Mouse (Mus musculus) forebrain, embryonic 16.5 days (tissue): ENCODE data around the gene Cyp24a1. TPM values are rescaled to one million over a fixed set of nuclear protein-coding genes. Genes with fewer than 3 reads are reported as not detected.

Experiments used
- ATAC-seq: fragments of 200-750 bp; cut with Nextera tagmentation; 2 replicates; pipeline ENCODE4 v1.8.0; 2017; ENCODE audit warnings: mild to moderate bottlenecking, moderate library complexity
- H3K27ac ChIP-seq: fragments of 300-500 bp; sonication (generic); 2 replicates; pipeline ENCODE4 v1.5.1; 2014; ENCODE audit warnings: low read length, control low read depth
- H3K27me3 ChIP-seq: fragments of 300-500 bp; sonication (generic); replicated peaks from 2 replicates; pipeline ENCODE4 v1.6.1; 2014; ENCODE audit warnings: low read length; ENCODE audit not compliant: control insufficient read depth, insufficient read depth
- H3K36me3 ChIP-seq: fragments of 300-500 bp; sonication (generic); 2 replicates; pipeline ENCODE4 v1.6.1; 2014; ENCODE audit not compliant: control insufficient read depth, insufficient read depth
- H3K4me1 ChIP-seq: fragments of 300-500 bp; sonication (generic); replicated peaks from 2 replicates; pipeline ENCODE4 v1.6.1; 2014; ENCODE audit warnings: low read length; ENCODE audit not compliant: control insufficient read depth, insufficient read depth
- H3K4me2 ChIP-seq: fragments of 300-500 bp; sonication (generic); 2 replicates; pipeline ENCODE4 v1.6.1; 2014; ENCODE audit warnings: mild to moderate bottlenecking, low read length, control low read depth
- H3K4me3 ChIP-seq: fragments of 300-500 bp; sonication (generic); replicated peaks from 2 replicates; pipeline ENCODE4 v1.5.1; 2014; ENCODE audit warnings: mild to moderate bottlenecking, low read length, control low read depth
- H3K9ac ChIP-seq: fragments of 300-500 bp; sonication (generic); replicated peaks from 2 replicates; pipeline ENCODE4 v1.6.1; 2014; ENCODE audit warnings: low read depth, low read length, control low read depth
- H3K9me3 ChIP-seq: fragments of 300-500 bp; sonication (generic); 2 replicates; pipeline ENCODE4 v1.6.1; 2016; ENCODE audit warnings: low read length; ENCODE audit not compliant: control insufficient read depth
- WGBS: fragments of 180-500 bp; shearing (Covaris S2); extraction: QIAGEN DNeasy Blood & Tissue Kit; methylation state at CpG from one replicate; pipeline ENCODE4 v1.1.7; 2014; 5-methylcytosine and 5-hydroxymethylcytosine counted together
- polyA plus RNA-seq: library from polyadenylated mRNA; unstranded; fragments of >200 nt; fragmentation: Nextera tagmentation; extraction: Ambion mirVana; gene quantifications from 2 replicates; pipeline ENCODE4 v1.2.1, GENCODE M21; 2015

Gene Cyp24a1
- polyA plus RNA-seq, 1 experiment from 2014 or later, result 0.11 TPM

- Histone ChIP-seq H3K9ac (no peak overlapping the region), H3K27me3 (peaks cover 2% of the 10 kb centered on the region; the same call in 1 of the 2 replicates), H3K27ac (no peak overlapping the region), H3K4me1 (0 out of 2 replicates have a peak, but pooled peaks cover 3% of the 10 kb centered on the region), H3K4me3 (no peak overlapping the region), H3K9me3 (no peaks in the 10 kb centered on the region), H3K36me3 (no peaks in the 10 kb centered on the region), H3K4me2 (no peak overlapping the region)
- no peak for ATAC-seq
- 44% methylated on average over 4 of the region's 4 CpGs for whole genome bisulfite sequencing
These were observed 7.0 kb upstream of the Cyp24a1 start for GRCm38 (mm10) chr2:170503983-170504382.

GRCm38 (mm10) chr2:170503343-170503742 is 6.4 kb upstream of the Cyp24a1 start:
- ATAC-seq, result no peak

GRCm38 (mm10) chr2:170498011-170498410 is 1.1 kb upstream of the Cyp24a1 start:
- peaks cover 40% of the 10 kb centered on the region for H3K27me3 ChIP-seq
- WGBS, result 28% methylated on average over 8 of the region's 8 CpGs

More at GRCm38 (mm10) chr2:170503343-170503742, 6.4 kb upstream of the Cyp24a1 start:
- peaks cover 3% of the 10 kb centered on the region; the same call in 1 of the 2 replicates for H3K27me3 ChIP-seq
- H3K4me3 ChIP-seq, result no peak overlapping the region
- WGBS, result 57% methylated on average over 8 of the region's 8 CpGs
- no peaks in the 10 kb centered on the region for H3K4me1 ChIP-seq
- no peaks in the 10 kb centered on the region for H3K36me3 ChIP-seq
- no peak overlapping the region for H3K9ac ChIP-seq
- H3K4me2 ChIP-seq, result no peak overlapping the region
- no peak overlapping the region for H3K27ac ChIP-seq
- H3K9me3 ChIP-seq, result no peaks in the 10 kb centered on the region

GRCm38 (mm10) chr2:170496154-170496930 is 603 bp downstream of the Cyp24a1 start, which contains the start of gene Pfdn4:
TSS of gene Pfdn4 (plus strand) at chr2:170496428.
- Histone ChIP-seq H3K9ac (no peak within 1 kb of the TSS), H3K9me3 (no peaks in the 10 kb centered on the region), H3K4me3 (peak within 1 kb of the TSS; percentile 17), H3K27ac (no peak within 1 kb of the TSS), H3K27me3 (peaks cover 40% of the 10 kb centered on the region), H3K4me1 (peaks cover 21% of the 10 kb centered on the region), H3K36me3 (no peaks in the 10 kb centered on the region), H3K4me2 (peak within 1 kb of the TSS; percentile 29)
- ATAC-seq, result no peak
- 2% methylated on average over 46 of the region's 46 CpGs for WGBS

More at GRCm38 (mm10) chr2:170498011-170498410, 1.1 kb upstream of the Cyp24a1 start:
- Histone ChIP-seq H3K36me3 (no peaks in the 10 kb centered on the region), H3K27ac (no peak overlapping the region), H3K9ac (no peak overlapping the region), H3K4me2 (no peak overlapping the region), H3K4me3 (no peak overlapping the region), H3K4me1 (peaks cover 21% of the 10 kb centered on the region), H3K9me3 (no peaks in the 10 kb centered on the region)
- ATAC-seq, result no peak

- Histone ChIP-seq H3K4me1 (peaks cover 21% of the 10 kb centered on the region), H3K4me3 (no peak overlapping the region), H3K27me3 (peaks cover 40% of the 10 kb centered on the region), H3K9ac (no peak overlapping the region), H3K4me2 (no peak overlapping the region), H3K36me3 (no peaks in the 10 kb centered on the region), H3K9me3 (no peaks in the 10 kb centered on the region), H3K27ac (no peak overlapping the region)
- WGBS, result 7% methylated on average over 31 of the region's 31 CpGs
- no peak for ATAC-seq
These were observed 1.9 kb downstream of the Cyp24a1 start for GRCm38 (mm10) chr2:170494784-170495710.

GRCm38 (mm10) chr2:170487890-170488502 is 8.9 kb downstream of the Cyp24a1 start:
- H3K4me1 ChIP-seq, result no peaks in the 10 kb centered on the region
- no peak overlapping the region for H3K9ac ChIP-seq
- no peak overlapping the region for H3K27ac ChIP-seq
- no peak for ATAC-seq
- H3K4me2 ChIP-seq, result no peak overlapping the region
- H3K36me3 ChIP-seq, result no peaks in the 10 kb centered on the region
- H3K4me3 ChIP-seq, result no peak overlapping the region
- H3K9me3 ChIP-seq, result no peaks in the 10 kb centered on the region
- no peaks in the 10 kb centered on the region for H3K27me3 ChIP-seq
- WGBS, result 46% methylated on average over 26 of the region's 26 CpGs

GRCm38 (mm10) chr2:170487202-170487601 is 9.7 kb downstream of the Cyp24a1 start:
- Histone ChIP-seq H3K9me3 (no peaks in the 10 kb centered on the region), H3K27ac (no peak overlapping the region), H3K9ac (no peak overlapping the region), H3K36me3 (no peaks in the 10 kb centered on the region), H3K4me1 (no peaks in the 10 kb centered on the region), H3K4me2 (no peak overlapping the region), H3K27me3 (no peaks in the 10 kb centered on the region), H3K4me3 (no peak overlapping the region)
- 58% methylated on average over 7 of the region's 7 CpGs for WGBS
- 0 out of 2 replicates have a peak, but pooled peaks have one; percentile 36 for ATAC-seq

GRCm38 (mm10) chr2:170483914-170484313 is 13.0 kb downstream of the Cyp24a1 start:
- H3K4me3 ChIP-seq, result no peak overlapping the region
- H3K36me3 ChIP-seq, result no peaks in the 10 kb centered on the region
- H3K9me3 ChIP-seq, result no peaks in the 10 kb centered on the region
- no peaks in the 10 kb centered on the region for H3K4me1 ChIP-seq
- no peak for ATAC-seq
- H3K27me3 ChIP-seq, result no peaks in the 10 kb centered on the region
- 81% methylated on average over 11 of the region's 11 CpGs for WGBS
- H3K4me2 ChIP-seq, result no peak overlapping the region
- H3K9ac ChIP-seq, result no peak overlapping the region
- no peak overlapping the region for H3K27ac ChIP-seq
